Mouse (Mus musculus): ENCODE measurements at regions not wholly inside any gene's neighbourhood (a gene's known extent, or its start where the extent isn't known, plus 50 kb on each side); places are given as distances from the start of the nearest gene placed in this dataset.
A peak's percentile ranks its signal among the peaks of the same experiment; 100 is the strongest.

DNA sequence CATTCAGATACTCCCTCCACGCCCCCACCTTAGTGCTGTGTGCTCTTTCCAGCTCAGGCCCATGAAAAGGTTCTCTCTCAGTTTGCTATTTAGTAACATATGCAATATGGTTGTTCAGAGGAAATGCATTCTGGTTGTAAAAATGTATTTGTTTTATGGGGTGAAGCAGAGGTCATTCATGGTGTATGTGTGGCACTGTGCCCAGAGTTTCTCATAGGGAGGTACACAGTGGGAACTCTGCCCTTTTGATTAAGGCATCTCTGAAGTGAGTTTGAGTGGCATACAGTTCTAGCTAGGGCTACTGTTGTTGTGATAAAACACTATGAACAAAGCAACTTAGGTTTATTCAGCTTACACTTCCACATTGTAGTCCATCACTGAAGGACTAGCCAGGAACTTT lies 121.7 kb upstream of the A230072I06Rik start:
- TF ChIP-seq POLR2A (IDR thresholded peaks at IDR 0.05; ENCODE audit: borderline replicate concordance, low read depth, low read length) = no peak
- TF ChIP-seq CTCF (IDR thresholded peaks at IDR 0.05; ENCODE audit: low read depth, low read length) = no peak
- Histone ChIP-seq H3K4me3 (ENCODE audit: insufficient read depth, low read length) (no peak overlapping the region), H3K4me1 (ENCODE audit: control insufficient read depth, insufficient read depth, low read length) (no peaks in the 10 kb centered on the region), H3K27ac (ENCODE audit: insufficient read depth, low read depth, low read length) (no peak overlapping the region)

DNA sequence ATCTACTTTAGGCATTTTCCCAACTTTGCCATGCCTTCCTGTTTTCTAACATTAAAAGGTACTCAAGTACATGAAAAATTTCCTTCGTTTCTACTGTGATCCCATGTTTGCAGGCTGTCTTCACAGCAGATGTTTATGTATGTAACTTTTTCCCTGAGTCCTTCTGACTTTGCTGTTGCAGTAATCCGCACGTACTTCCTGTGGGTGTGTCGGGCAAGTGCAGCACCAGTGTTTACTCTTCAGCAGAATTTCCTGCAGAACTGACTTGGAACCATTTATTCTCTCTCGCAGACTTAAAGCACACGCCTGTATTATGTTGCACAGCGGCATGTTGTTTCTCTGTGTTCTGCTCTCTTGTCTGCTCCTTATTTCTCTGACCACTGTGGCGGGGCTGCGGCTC lies 120.4 kb upstream of the A230072I06Rik start:
- Histone ChIP-seq H3K4me3 (ENCODE audit: insufficient read depth, low read length) (no peak overlapping the region), H3K4me1 (ENCODE audit: control insufficient read depth, insufficient read depth, low read length) (peaks cover 3% of the 10 kb centered on the region; the same call in 1 of the 2 replicates), H3K27ac (ENCODE audit: insufficient read depth, low read depth, low read length) (no peak overlapping the region)
- no peak for TF ChIP-seq CTCF (IDR thresholded peaks at IDR 0.05; ENCODE audit: low read depth, low read length)
- no peak for TF ChIP-seq POLR2A (IDR thresholded peaks at IDR 0.05; ENCODE audit: borderline replicate concordance, low read depth, low read length)

- TF ChIP-seq POLR2A (IDR thresholded peaks at IDR 0.05; ENCODE audit: borderline replicate concordance, low read depth, low read length) = no peak
- no peak for TF ChIP-seq CTCF (IDR thresholded peaks at IDR 0.05; ENCODE audit: low read depth, low read length)
- peaks cover 3% of the 10 kb centered on the region; the same call in 1 of the 2 replicates for H3K4me1 ChIP-seq (ENCODE audit: control insufficient read depth, insufficient read depth, low read length)
- H3K4me3 ChIP-seq (ENCODE audit: insufficient read depth, low read length) = peak overlapping the region; percentile 23; the same call in 1 of the 2 replicates
- no peak overlapping the region for H3K27ac ChIP-seq (ENCODE audit: insufficient read depth, low read depth, low read length)
These were observed 115.5 kb upstream of the A230072I06Rik start for GRCm38 (mm10) chr8:12162921-12163705.

GRCm38 (mm10) chr8:12165487-12166152 lies 113.0 kb upstream of the A230072I06Rik start:
- Histone ChIP-seq H3K4me1 (ENCODE audit: control insufficient read depth, insufficient read depth, low read length) (peaks cover 3% of the 10 kb centered on the region; the same call in 1 of the 2 replicates), H3K27ac (ENCODE audit: insufficient read depth, low read depth, low read length) (no peak overlapping the region), H3K4me3 (ENCODE audit: insufficient read depth, low read length) (no peak overlapping the region)
- no peak for TF ChIP-seq CTCF (IDR thresholded peaks at IDR 0.05; ENCODE audit: low read depth, low read length)
- TF ChIP-seq POLR2A (IDR thresholded peaks at IDR 0.05; ENCODE audit: borderline replicate concordance, low read depth, low read length) = no peak

- Histone ChIP-seq H3K4me3 (ENCODE audit: insufficient read depth, low read length) (no peak overlapping the region), H3K27ac (ENCODE audit: insufficient read depth, low read depth, low read length) (no peak overlapping the region), H3K4me1 (ENCODE audit: control insufficient read depth, insufficient read depth, low read length) (peaks cover 5% of the 10 kb centered on the region)
- TF ChIP-seq POLR2A (IDR thresholded peaks at IDR 0.05; ENCODE audit: borderline replicate concordance, low read depth, low read length) = no peak
- no peak for TF ChIP-seq CTCF (IDR thresholded peaks at IDR 0.05; ENCODE audit: low read depth, low read length)
These were observed 106.8 kb upstream of the A230072I06Rik start for GRCm38 (mm10) chr8:12171788-12172187.

- no peak for TF ChIP-seq CTCF (IDR thresholded peaks at IDR 0.05; ENCODE audit: low read depth, low read length)
- TF ChIP-seq POLR2A (IDR thresholded peaks at IDR 0.05; ENCODE audit: borderline replicate concordance, low read depth, low read length) = no peak
- H3K4me1 ChIP-seq (ENCODE audit: control insufficient read depth, insufficient read depth, low read length) = peaks cover 5% of the 10 kb centered on the region
- H3K27ac ChIP-seq (ENCODE audit: insufficient read depth, low read depth, low read length) = no peak overlapping the region
- no peak overlapping the region for H3K4me3 ChIP-seq (ENCODE audit: insufficient read depth, low read length)
These were observed 103.1 kb upstream of the A230072I06Rik start for GRCm38 (mm10) chr8:12175496-12175895.

GRCm38 (mm10) chr8:12184666-12185065 lies 94.0 kb upstream of the A230072I06Rik start:
- Histone ChIP-seq H3K4me3 (ENCODE audit: insufficient read depth, low read length) (no peak overlapping the region), H3K27ac (ENCODE audit: insufficient read depth, low read depth, low read length) (no peak overlapping the region), H3K4me1 (ENCODE audit: control insufficient read depth, insufficient read depth, low read length) (no peaks in the 10 kb centered on the region)
- TF ChIP-seq CTCF (IDR thresholded peaks at IDR 0.05; ENCODE audit: low read depth, low read length) (no peak), POLR2A (IDR thresholded peaks at IDR 0.05; ENCODE audit: borderline replicate concordance, low read depth, low read length) (no peak)

- no peak for TF ChIP-seq CTCF (IDR thresholded peaks at IDR 0.05; ENCODE audit: low read depth, low read length)
- no peak for TF ChIP-seq POLR2A (IDR thresholded peaks at IDR 0.05; ENCODE audit: borderline replicate concordance, low read depth, low read length)
- no peak overlapping the region for H3K4me3 ChIP-seq (ENCODE audit: insufficient read depth, low read length)
- H3K4me1 ChIP-seq (ENCODE audit: control insufficient read depth, insufficient read depth, low read length) = no peaks in the 10 kb centered on the region
- no peak overlapping the region for H3K27ac ChIP-seq (ENCODE audit: insufficient read depth, low read depth, low read length)
These were observed 91.3 kb upstream of the A230072I06Rik start for GRCm38 (mm10) chr8:12187366-12187765.

DNA sequence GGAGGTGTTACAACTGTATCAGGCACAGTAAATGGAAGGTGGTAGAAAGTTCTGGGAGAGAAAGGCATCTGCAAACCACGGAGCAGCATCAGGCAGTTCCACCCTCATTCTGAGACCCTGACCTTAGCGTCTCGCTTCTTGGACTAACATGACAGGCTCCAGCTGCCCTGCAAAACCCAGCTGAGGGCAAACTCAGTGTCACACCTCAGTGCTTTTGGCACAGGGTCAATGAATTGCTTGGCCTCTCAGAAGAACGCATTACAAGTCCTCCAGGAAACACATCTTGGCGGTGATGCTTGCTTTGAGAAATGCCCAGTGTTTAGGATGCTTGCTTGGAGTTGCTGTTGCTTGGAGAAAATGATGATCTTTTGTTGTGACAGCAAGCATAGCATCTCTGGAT lies 90.2 kb upstream of the A230072I06Rik start:
- H3K4me3 ChIP-seq (ENCODE audit: insufficient read depth, low read length) = no peak overlapping the region
- no peak for TF ChIP-seq CTCF (IDR thresholded peaks at IDR 0.05; ENCODE audit: low read depth, low read length)
- no peaks in the 10 kb centered on the region for H3K4me1 ChIP-seq (ENCODE audit: control insufficient read depth, insufficient read depth, low read length)
- H3K27ac ChIP-seq (ENCODE audit: insufficient read depth, low read depth, low read length) = no peak overlapping the region

DNA sequence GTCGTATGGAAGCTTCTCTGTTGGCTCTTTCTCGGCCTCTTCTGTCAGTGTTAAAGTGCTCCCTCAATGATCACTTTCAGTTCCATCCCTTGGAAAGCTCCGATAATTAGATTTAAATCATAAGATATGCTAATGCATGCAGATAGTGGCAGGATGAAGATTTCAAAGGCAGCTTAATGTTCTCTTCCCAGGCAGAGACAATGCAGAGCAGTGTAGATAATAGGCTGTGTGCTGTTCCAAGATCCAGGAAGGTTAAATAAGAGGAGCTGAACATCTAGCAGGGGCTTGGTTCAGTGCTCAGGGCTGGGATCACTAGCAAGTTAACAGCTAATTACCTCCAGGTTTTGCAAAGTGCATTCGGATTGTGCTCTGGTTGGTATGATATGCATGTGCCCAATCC lies 89.7 kb upstream of the A230072I06Rik start:
- no peak overlapping the region for H3K27ac ChIP-seq (ENCODE audit: insufficient read depth, low read depth, low read length)
- no peak for TF ChIP-seq CTCF (IDR thresholded peaks at IDR 0.05; ENCODE audit: low read depth, low read length)
- TF ChIP-seq POLR2A (IDR thresholded peaks at IDR 0.05; ENCODE audit: borderline replicate concordance, low read depth, low read length) = no peak
- H3K4me3 ChIP-seq (ENCODE audit: insufficient read depth, low read length) = no peak overlapping the region
- no peaks in the 10 kb centered on the region for H3K4me1 ChIP-seq (ENCODE audit: control insufficient read depth, insufficient read depth, low read length)
